Mouse (Mus musculus): ENCODE results near the gene Spcs2. TPM values are rescaled to one million over a fixed set of nuclear protein-coding genes. Genes with fewer than 3 reads are reported as not detected.

The Spcs2 gene
- polyA plus RNA-seq, 1 experiment: 104 TPM

DNA sequence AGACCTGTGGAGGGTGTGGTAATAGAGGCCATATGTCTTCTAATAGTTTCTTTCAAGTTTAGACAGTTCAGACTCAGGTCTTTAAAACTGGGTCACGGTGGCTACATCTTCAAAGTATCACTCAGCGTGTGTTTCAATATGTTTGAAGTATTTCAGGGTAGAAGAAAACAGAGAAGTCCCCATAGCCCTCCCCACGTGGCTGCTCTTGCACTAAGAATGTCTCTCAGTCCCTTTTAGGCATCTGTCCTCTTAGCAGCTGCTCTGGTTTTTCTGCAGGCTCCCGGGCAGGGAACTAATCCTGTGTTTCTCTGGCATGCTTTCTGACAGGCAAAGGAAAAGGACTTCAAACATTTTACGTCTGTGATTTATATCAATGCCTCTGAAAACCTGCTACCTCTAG is 12.6 kb upstream of the Spcs2 start:
- H3K9ac ChIP-seq (ENCODE audit: low read depth, poor library complexity, severe bottlenecking): no peak overlapping the region
- no peak overlapping the region for H3K27ac ChIP-seq (ENCODE audit: insufficient read depth, low read length)
- no peak for TF ChIP-seq EP300 (IDR thresholded peaks at IDR 0.05; ENCODE audit: insufficient read depth, low read depth, low read length)
- no peak for TF ChIP-seq CTCF (IDR thresholded peaks at IDR 0.05; ENCODE audit: low read depth, low read length)
- no peak for TF ChIP-seq POLR2A (IDR thresholded peaks at IDR 0.05; ENCODE audit: insufficient read depth, low read length)
- no peaks in the 10 kb centered on the region for H3K36me3 ChIP-seq (ENCODE audit: control insufficient read depth, insufficient read depth, low read length, poor library complexity, severe bottlenecking)
- no peaks in the 10 kb centered on the region for H3K4me1 ChIP-seq (ENCODE audit: control insufficient read depth, insufficient read depth, low read length)
- H3K27me3 ChIP-seq (ENCODE audit: control insufficient read depth, insufficient read depth, low read length, poor library complexity, severe bottlenecking): no peaks in the 10 kb centered on the region
- H3K4me3 ChIP-seq (ENCODE audit: low read depth, low read length): no peak overlapping the region
- no peaks in the 10 kb centered on the region for H3K9me3 ChIP-seq (replicated peaks; ENCODE audit: control insufficient read depth, insufficient read depth, low read length, poor library complexity, severe bottlenecking)

DNA sequence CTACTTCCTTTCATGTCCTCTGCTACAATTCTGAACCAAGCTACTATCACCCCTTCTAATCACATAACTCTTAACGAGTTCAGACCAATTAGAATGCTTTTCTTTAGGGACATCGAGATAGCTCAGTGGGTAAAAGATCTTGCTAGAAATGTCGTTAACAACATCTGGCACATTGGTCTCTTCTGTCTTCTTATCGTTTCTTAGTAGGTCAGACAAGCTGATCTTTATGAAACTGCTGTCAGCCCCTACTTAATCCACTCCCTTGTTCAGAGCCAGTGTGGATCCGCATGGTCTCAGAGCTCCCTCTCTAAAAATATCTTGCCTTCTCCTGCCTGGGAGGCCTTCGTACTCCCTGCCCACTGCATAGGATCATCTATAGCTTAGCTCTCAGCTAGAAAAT is 10.7 kb upstream of the Spcs2 start:
- Histone ChIP-seq H3K9me3 (replicated peaks; ENCODE audit: control insufficient read depth, insufficient read depth, low read length, poor library complexity, severe bottlenecking) (no peaks in the 10 kb centered on the region), H3K4me1 (ENCODE audit: control insufficient read depth, insufficient read depth, low read length) (no peaks in the 10 kb centered on the region), H3K4me3 (ENCODE audit: low read depth, low read length) (no peak overlapping the region), H3K9ac (ENCODE audit: low read depth, poor library complexity, severe bottlenecking) (no peak overlapping the region), H3K27me3 (ENCODE audit: control insufficient read depth, insufficient read depth, low read length, poor library complexity, severe bottlenecking) (no peaks in the 10 kb centered on the region), H3K27ac (ENCODE audit: insufficient read depth, low read length) (no peak overlapping the region), H3K36me3 (ENCODE audit: control insufficient read depth, insufficient read depth, low read length, poor library complexity, severe bottlenecking) (no peaks in the 10 kb centered on the region)
- no peak for TF ChIP-seq POLR2A (IDR thresholded peaks at IDR 0.05; ENCODE audit: insufficient read depth, low read length)
- no peak for TF ChIP-seq CTCF (IDR thresholded peaks at IDR 0.05; ENCODE audit: low read depth, low read length)
- TF ChIP-seq EP300 (IDR thresholded peaks at IDR 0.05; ENCODE audit: insufficient read depth, low read depth, low read length): no peak

DNA sequence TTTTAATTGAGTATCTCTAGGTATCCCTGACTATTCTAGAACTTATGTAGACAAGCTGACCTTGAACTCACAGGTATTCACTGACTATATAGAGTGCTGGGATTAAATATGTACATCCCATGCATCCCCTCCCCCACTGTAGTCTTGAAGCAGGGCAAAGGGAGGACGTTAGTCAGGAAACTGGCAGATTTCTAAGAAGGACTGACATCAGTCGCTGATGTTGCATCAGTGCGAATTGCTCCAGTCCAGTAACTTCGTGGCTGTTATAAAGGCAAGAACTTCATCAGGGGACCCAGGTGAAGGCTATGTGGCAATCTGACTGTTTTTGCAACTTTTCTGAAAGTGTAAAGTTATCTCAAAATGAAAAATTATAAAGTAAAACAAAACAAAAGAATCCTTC is 6.0 kb upstream of the Spcs2 start:
- Histone ChIP-seq H3K4me3 (ENCODE audit: low read depth, low read length) (no peak overlapping the region), H3K9ac (ENCODE audit: low read depth, poor library complexity, severe bottlenecking) (no peak overlapping the region), H3K4me1 (ENCODE audit: control insufficient read depth, insufficient read depth, low read length) (no peaks in the 10 kb centered on the region), H3K9me3 (replicated peaks; ENCODE audit: control insufficient read depth, insufficient read depth, low read length, poor library complexity, severe bottlenecking) (no peaks in the 10 kb centered on the region), H3K27ac (ENCODE audit: insufficient read depth, low read length) (no peak overlapping the region), H3K36me3 (ENCODE audit: control insufficient read depth, insufficient read depth, low read length, poor library complexity, severe bottlenecking) (no peaks in the 10 kb centered on the region), H3K27me3 (ENCODE audit: control insufficient read depth, insufficient read depth, low read length, poor library complexity, severe bottlenecking) (no peaks in the 10 kb centered on the region)
- TF ChIP-seq POLR2A (IDR thresholded peaks at IDR 0.05; ENCODE audit: insufficient read depth, low read length): no peak
- no peak for TF ChIP-seq CTCF (IDR thresholded peaks at IDR 0.05; ENCODE audit: low read depth, low read length)
- TF ChIP-seq EP300 (IDR thresholded peaks at IDR 0.05; ENCODE audit: insufficient read depth, low read depth, low read length): no peak

DNA sequence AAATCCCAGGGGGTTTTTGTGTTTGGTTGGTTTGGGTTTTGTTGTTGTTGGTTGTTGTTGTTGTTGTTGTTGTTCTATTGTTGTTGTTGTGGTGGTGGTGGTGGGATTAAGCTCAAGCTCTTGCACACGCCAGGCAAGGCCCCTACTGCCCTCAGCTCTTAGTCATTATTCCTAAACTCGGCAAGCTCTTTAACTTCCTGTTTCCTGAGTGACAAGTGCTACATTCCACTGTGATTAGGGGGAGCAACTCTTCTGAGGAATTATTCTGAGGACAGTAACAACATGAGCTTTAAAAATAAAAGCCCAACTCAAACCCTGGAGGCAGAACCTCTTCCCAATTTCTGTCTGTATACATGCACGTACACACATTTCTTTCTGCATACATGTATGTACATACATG is 2.0 kb upstream of the Spcs2 start:
- H3K4me1 ChIP-seq (ENCODE audit: control insufficient read depth, insufficient read depth, low read length): no peaks in the 10 kb centered on the region
- no peaks in the 10 kb centered on the region for H3K9me3 ChIP-seq (replicated peaks; ENCODE audit: control insufficient read depth, insufficient read depth, low read length, poor library complexity, severe bottlenecking)
- no peaks in the 10 kb centered on the region for H3K36me3 ChIP-seq (ENCODE audit: control insufficient read depth, insufficient read depth, low read length, poor library complexity, severe bottlenecking)
- no peaks in the 10 kb centered on the region for H3K27me3 ChIP-seq (ENCODE audit: control insufficient read depth, insufficient read depth, low read length, poor library complexity, severe bottlenecking)
- TF ChIP-seq POLR2A (IDR thresholded peaks at IDR 0.05; ENCODE audit: insufficient read depth, low read length): no peak
- no peak for TF ChIP-seq CTCF (IDR thresholded peaks at IDR 0.05; ENCODE audit: low read depth, low read length)
- no peak for TF ChIP-seq EP300 (IDR thresholded peaks at IDR 0.05; ENCODE audit: insufficient read depth, low read depth, low read length)
- no peak overlapping the region for H3K9ac ChIP-seq (ENCODE audit: low read depth, poor library complexity, severe bottlenecking)
- H3K4me3 ChIP-seq (ENCODE audit: low read depth, low read length): no peak overlapping the region
- H3K27ac ChIP-seq (ENCODE audit: insufficient read depth, low read length): no peak overlapping the region

DNA sequence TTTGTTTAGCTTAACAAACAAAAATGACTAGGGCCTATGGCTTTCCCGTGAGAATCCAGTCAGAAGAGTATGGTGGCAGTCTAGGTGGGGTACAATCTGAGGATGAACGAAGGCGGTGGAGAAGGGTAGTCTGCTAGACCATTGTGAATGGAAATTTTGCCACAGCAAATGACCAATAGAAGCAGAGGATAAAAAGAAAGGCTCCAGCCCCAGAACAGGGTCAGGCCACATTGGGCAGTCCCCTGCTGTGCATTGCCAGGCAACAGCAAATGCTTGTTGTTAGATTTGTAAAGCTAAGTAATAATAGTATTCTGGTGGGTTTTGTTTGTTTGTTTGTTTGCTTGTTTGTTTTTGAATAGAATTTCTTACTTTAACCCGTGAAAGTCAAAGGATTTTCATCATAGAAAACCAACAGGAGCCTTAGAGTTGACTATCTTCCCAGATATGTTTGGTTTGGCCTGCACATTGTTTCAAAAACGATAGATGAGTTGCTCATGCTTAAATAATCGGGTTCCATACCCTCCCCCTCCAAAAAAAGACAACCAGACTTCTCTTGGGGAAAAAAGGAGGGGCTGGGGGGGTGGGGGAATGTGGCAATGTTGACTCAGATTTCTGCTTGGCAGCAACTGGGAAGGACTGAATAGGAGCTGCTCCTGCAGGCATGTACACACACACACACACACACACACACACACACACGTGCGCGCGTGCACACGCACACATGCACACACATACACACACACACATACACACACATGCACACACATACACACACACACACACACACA is 1.2 kb upstream of the Spcs2 start:
- Histone ChIP-seq H3K4me3 (ENCODE audit: low read depth, low read length) (no peak overlapping the region), H3K4me1 (ENCODE audit: control insufficient read depth, insufficient read depth, low read length) (no peaks in the 10 kb centered on the region), H3K9me3 (replicated peaks; ENCODE audit: control insufficient read depth, insufficient read depth, low read length, poor library complexity, severe bottlenecking) (no peaks in the 10 kb centered on the region), H3K27me3 (ENCODE audit: control insufficient read depth, insufficient read depth, low read length, poor library complexity, severe bottlenecking) (no peaks in the 10 kb centered on the region), H3K36me3 (ENCODE audit: control insufficient read depth, insufficient read depth, low read length, poor library complexity, severe bottlenecking) (no peaks in the 10 kb centered on the region), H3K27ac (ENCODE audit: insufficient read depth, low read length) (no peak overlapping the region), H3K9ac (ENCODE audit: low read depth, poor library complexity, severe bottlenecking) (no peak overlapping the region)
- no peak for TF ChIP-seq POLR2A (IDR thresholded peaks at IDR 0.05; ENCODE audit: insufficient read depth, low read length)
- no peak for TF ChIP-seq EP300 (IDR thresholded peaks at IDR 0.05; ENCODE audit: insufficient read depth, low read depth, low read length)
- no peak for TF ChIP-seq CTCF (IDR thresholded peaks at IDR 0.05; ENCODE audit: low read depth, low read length)

DNA sequence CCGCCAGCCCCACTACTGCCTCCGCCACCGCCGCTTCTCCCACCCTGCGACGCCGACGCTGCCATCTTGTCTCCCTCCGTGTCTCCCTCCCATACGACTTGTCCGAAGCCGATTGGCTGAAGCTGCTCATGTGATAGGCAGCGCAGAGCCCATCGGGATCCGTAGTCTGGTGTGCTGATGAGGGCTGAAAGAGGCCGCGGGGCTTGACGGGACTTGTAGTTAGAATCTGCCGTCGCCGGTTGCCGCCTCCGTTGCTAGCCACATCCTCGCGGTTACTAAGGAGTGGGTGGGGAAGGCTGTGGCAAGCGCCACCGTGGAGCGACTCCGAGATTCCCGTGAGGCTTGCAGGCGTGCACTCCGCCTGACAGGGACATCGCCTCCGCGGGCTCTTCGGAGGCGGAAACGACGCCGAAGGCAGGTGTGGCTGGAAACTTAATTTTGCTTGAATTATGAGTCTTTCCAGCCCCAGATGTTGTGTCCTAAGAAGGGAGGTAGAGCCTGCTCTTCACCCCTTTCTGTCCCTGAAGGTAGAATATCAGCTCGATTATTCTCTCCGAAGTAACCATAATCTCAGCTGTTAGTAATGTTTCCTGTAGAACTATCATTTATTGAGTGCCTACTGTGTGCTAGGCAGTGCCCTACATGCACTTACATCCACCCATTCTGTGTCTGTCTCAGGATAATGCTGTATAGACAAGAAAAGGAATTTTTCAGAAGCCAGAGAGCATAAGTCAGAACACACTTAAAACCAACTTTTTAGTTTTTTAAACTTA is 4.3 kb downstream of the Spcs2 start, which contains the start of gene Xrra1:
TSS of gene Xrra1 (plus strand) at position 304 of the 773 bp plus-strand sequence.
- Histone ChIP-seq H3K27ac (ENCODE audit: insufficient read depth, low read length) (no peak within 1 kb of the TSS), H3K27me3 (ENCODE audit: control insufficient read depth, insufficient read depth, low read length, poor library complexity, severe bottlenecking) (no peaks in the 10 kb centered on the region), H3K4me1 (ENCODE audit: control insufficient read depth, insufficient read depth, low read length) (no peaks in the 10 kb centered on the region)

More for the DNA sequence above, 4.3 kb downstream of the Spcs2 start, which contains the start of gene Xrra1:
- Histone ChIP-seq H3K36me3 (ENCODE audit: control insufficient read depth, insufficient read depth, low read length, poor library complexity, severe bottlenecking) (peaks cover 11% of the 10 kb centered on the region), H3K9ac (ENCODE audit: low read depth, poor library complexity, severe bottlenecking) (peak within 1 kb of the TSS; percentile 78), H3K4me3 (ENCODE audit: low read depth, low read length) (peak within 1 kb of the TSS; percentile 99), H3K9me3 (replicated peaks; ENCODE audit: control insufficient read depth, insufficient read depth, low read length, poor library complexity, severe bottlenecking) (no peaks in the 10 kb centered on the region)
- TF ChIP-seq POLR2A (IDR thresholded peaks at IDR 0.05; ENCODE audit: insufficient read depth, low read length) (peak; percentile 85), EP300 (IDR thresholded peaks at IDR 0.05; ENCODE audit: insufficient read depth, low read depth, low read length) (no peak), CTCF (IDR thresholded peaks at IDR 0.05; ENCODE audit: low read depth, low read length) (no peak)
